Mouse (Mus musculus) bone marrow macrophage, adult 2 months (primary cell): Measurements from ENCODE around the gene Rfx1.

Experiments
- CTCF ChIP-seq: IDR thresholded peaks from 2 replicates; pipeline ENCODE4 v1.5.1; 2012; ENCODE audit warnings: low read depth, mild to moderate bottlenecking, low read length, moderate library complexity
- POLR2A ChIP-seq: IDR thresholded peaks from 2 replicates; pipeline ENCODE4 v1.6.1; 2012; ENCODE audit warnings: mild to moderate bottlenecking, low read depth, low read length, borderline replicate concordance

DNA sequence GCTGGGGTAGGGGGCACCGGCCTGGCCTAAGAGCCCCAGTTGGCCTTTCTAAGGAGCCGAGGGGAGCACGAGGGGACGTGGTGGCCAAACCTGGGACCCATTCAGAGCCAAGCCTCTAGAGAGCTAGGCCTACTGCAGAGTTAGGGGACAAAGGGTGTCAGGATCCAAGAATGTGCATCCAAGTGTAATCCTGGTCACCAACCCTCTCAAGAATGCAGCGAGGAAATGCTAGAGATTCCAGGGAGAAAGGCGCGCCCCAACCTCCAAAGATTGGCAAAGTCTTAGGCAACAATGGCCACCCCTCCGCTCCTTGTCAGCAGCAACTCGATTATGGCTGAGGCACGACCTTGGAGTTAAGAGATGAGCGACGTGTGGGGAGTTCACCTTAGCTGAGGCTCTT lies 45.1 kb upstream of the Rfx1 start:
- TF ChIP-seq CTCF (no peak), POLR2A (no peak)
